Mouse (Mus musculus): ENCODE data around the gene Srp54c.
"Not testable (repeated sequence)": the region's sequence is repeated elsewhere in the genome, so short reads cannot be mapped to it uniquely, and the experiment has no call there.

DNA sequence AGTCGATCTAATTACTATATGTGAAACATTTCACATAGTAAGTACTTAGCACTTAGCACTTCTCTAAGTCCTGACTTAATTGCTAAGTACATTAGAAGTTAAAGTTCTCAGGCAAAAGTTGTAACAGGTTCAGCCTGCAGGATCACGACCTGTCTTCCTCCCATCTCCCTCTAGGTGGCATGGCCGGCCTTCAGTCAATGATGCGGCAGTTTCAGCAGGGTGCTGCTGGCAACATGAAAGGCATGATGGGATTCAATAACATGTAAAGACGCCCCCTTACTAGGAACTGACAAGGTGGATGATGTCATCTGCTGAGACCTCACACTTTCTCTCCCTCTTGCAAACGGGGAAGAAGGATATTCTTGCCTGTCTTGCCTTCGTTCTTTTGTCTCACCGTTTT, 42.3 kb upstream of the Srp54c start:
- not testable (repeated sequence) for TF ChIP-seq CTCF (IDR thresholded peaks at IDR 0.05; ENCODE audit: control insufficient read depth, insufficient read depth, insufficient read length); USF1 (IDR thresholded peaks at IDR 0.05; ENCODE audit: low read depth); MAX (IDR thresholded peaks at IDR 0.05); MYOG (IDR thresholded peaks at IDR 0.05; ENCODE audit: control insufficient read depth, extremely low read depth, insufficient read length); MYOD1 (IDR thresholded peaks at IDR 0.05; ENCODE audit: control insufficient read depth, insufficient read length, low read depth)
